9 mouse cellular contexts compared by ENCODE assay signal in the genomic region with DNA sequence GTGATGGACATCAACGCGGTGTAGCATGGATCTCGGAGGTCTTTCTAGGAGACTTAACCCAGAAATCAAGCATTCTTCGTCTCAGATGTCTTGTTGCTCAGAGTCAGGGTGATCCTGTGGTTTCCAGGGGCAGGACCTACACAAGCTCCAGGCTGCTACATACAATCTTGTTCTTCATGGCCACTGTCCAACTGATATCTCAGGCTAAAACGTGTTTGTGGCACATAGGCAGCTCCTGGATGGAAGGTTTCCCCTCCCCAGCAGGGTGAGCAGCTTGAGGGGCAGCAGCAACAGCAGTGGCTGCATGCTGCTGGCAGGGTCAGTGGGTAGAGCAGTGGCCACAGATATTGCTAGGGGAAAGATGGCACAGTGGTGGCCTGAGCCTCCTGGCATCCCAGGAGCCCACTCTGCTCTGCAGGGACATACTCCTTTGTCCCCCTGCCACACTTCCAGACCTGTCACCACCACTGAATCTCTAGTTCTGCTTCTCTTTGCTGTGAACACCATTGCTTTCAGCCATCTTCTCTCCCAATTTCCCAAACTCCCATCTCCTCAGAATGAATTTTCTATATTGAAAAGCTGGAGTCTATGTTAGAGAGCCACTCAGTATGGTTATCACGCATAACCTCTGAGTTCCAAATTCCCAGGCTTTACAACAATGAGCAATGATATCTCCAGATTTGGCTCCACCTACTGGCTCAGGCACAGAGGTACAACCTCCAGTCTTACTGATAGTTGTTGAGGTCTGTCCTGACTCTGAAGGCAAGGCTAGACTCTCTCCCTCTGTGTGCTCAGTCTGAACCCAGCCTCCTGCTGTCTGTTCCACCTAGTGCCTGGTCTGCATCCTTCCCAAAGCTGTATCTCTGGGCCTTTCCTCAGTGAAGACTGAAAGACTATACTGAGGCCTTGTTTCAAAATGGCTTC. TPM values are rescaled to one million over a fixed set of nuclear protein-coding genes. Genes with fewer than 3 reads are reported as not detected.
DNase-seq lines count a peak whose midpoint lies in the region; ATAC-seq and TF ChIP-seq lines count a peak whose summit lies in the region.
"Had no signal": no experiment of that assay in that cellular context is flagged by ENCODE, and none has a peak within 500 bp of the region (broad histone marks: within the 10 kb centered on the region; RNA-seq: fewer than 3 reads in every experiment).

No protein-coding gene starts in this region.

- no peaks in the 10 kb centered on the region for H3K36me3 ChIP-seq in hindbrain, postnatal 0 days (ENCODE audit: insufficient read depth, low read length)
- no peaks in the 10 kb centered on the region for H3K36me3 ChIP-seq in liver, embryonic 12.5 days
- no peaks in the 10 kb centered on the region for H3K36me3 ChIP-seq in neural tube, embryonic 12.5 days

- peak; percentile 77 for TF ChIP-seq CTCF in hindbrain, postnatal 0 days (IDR thresholded peaks at IDR 0.05; ENCODE audit: low read depth)

- 70% methylated on average over 6 of the region's 6 CpGs for WGBS in hindbrain, postnatal 0 days
- 51% methylated on average over 6 of the region's 6 CpGs for WGBS in liver, embryonic 12.5 days (ENCODE audit: insufficient replicate concordance)
- 76% methylated on average over 6 of the region's 6 CpGs for WGBS in neural tube, embryonic 12.5 days

- no peak overlapping the region for H3K9ac ChIP-seq in hindbrain, postnatal 0 days (replicated peaks; ENCODE audit: low read length)
- no peak overlapping the region for H3K9ac ChIP-seq in liver, embryonic 12.5 days
- H3K9ac ChIP-seq in neural tube, embryonic 12.5 days, result no peak overlapping the region

- no peak overlapping the region for H3K4me2 ChIP-seq in hindbrain, postnatal 0 days (ENCODE audit: low read depth, low read length)
- H3K4me2 ChIP-seq in liver, embryonic 12.5 days, result no peak overlapping the region
- no peak overlapping the region for H3K4me2 ChIP-seq in neural tube, embryonic 12.5 days (replicated peaks)

- H3K4me1 ChIP-seq in hindbrain, postnatal 0 days (ENCODE audit: insufficient read depth, low read length), result no peaks in the 10 kb centered on the region
- peaks cover 6% of the 10 kb centered on the region; the same call in 1 of the 2 replicates for H3K4me1 ChIP-seq in liver, embryonic 12.5 days
- no peaks in the 10 kb centered on the region for H3K4me1 ChIP-seq in neural tube, embryonic 12.5 days

- no peak overlapping the region for H3K27ac ChIP-seq in hindbrain, postnatal 0 days
- no peak overlapping the region for H3K27ac ChIP-seq in liver, embryonic 12.5 days
- no peak overlapping the region for H3K27ac ChIP-seq in neural tube, embryonic 12.5 days

- H3K4me3 ChIP-seq in hindbrain, postnatal 0 days (ENCODE audit: low read length), result no peak overlapping the region
- no peak overlapping the region for H3K4me3 ChIP-seq in liver, embryonic 12.5 days
- no peak overlapping the region for H3K4me3 ChIP-seq in neural tube, embryonic 12.5 days

- no peaks in the 10 kb centered on the region for H3K27me3 ChIP-seq in hindbrain, postnatal 0 days (ENCODE audit: insufficient read depth, low read length)
- H3K27me3 ChIP-seq in liver, embryonic 12.5 days (replicated peaks), result no peaks in the 10 kb centered on the region
- no peaks in the 10 kb centered on the region for H3K27me3 ChIP-seq in neural tube, embryonic 12.5 days (replicated peaks)

- ATAC-seq in cerebellum, adult (ENCODE audit: insufficient number of reproducible peaks, low FRiP score, low TSS enrichment), result peak; percentile 66; the same call in 1 of the 2 replicates
- peak; percentile 84 for ATAC-seq in hindbrain, postnatal 0 days
- 0 out of 2 replicates have a peak, but pooled peaks have one; percentile 46 for ATAC-seq in liver, embryonic 12.5 days
- ATAC-seq in neural tube, embryonic 12.5 days (ENCODE audit: low FRiP score, low read depth), result peak; percentile 75

- H3K9me3 ChIP-seq in hindbrain, postnatal 0 days (ENCODE audit: low read length), result no peaks in the 10 kb centered on the region
- H3K9me3 ChIP-seq in liver, embryonic 12.5 days (replicated peaks), result no peaks in the 10 kb centered on the region
- no peaks in the 10 kb centered on the region for H3K9me3 ChIP-seq in neural tube, embryonic 12.5 days

- DNase-seq in cerebellum, adult 11-12 months, result no peak
- DNase-seq in A20 (ENCODE audit: low read depth, low spot score), result peak; percentile 51
- peak; percentile 76 for DNase-seq in embryo, embryonic 11 days
- DNase-seq in hindbrain, postnatal 0 days (ENCODE audit: low spot score), result peak; percentile 80
- DNase-seq in urinary bladder, adult 18-20 months (ENCODE audit: low spot score in 2 of 2), result no peak

RNA-seq across cellular contexts. Expression of a gene that starts 36.8 kb away (rescaled TPM):
- total RNA-seq in hindbrain, postnatal 0 days (2014; rRNA removed), result not detected in 2 replicates
- polyA plus RNA-seq in hindbrain, postnatal 0 days (2015; fragmentation: Nextera tagmentation; extraction: Ambion mirVana), result not detected in 2 replicates
- not detected in 2 replicates for polyA plus RNA-seq in liver, embryonic 12.5 days (2016; fragmentation: Nextera tagmentation; extraction: Ambion mirVana)
- not detected in 2 replicates for polyA plus RNA-seq in neural tube, embryonic 12.5 days (2016; fragmentation: Nextera tagmentation; extraction: Ambion mirVana)
- polyA plus RNA-seq: gonadal fat pad, adult 2 months had no signal

RNA-seq across cellular contexts. Expression of a gene that starts 41.0 kb away (rescaled TPM):
- total RNA-seq in hindbrain, postnatal 0 days (2014; rRNA removed), result 0.05 and 0.29 TPM in 2 replicates
- polyA plus RNA-seq in hindbrain, postnatal 0 days (2015; fragmentation: Nextera tagmentation; extraction: Ambion mirVana), result 0.06 TPM in 1 of 2 replicates, not detected in the other
- 9.8 and 10.3 TPM in 2 replicates for polyA plus RNA-seq in liver, embryonic 12.5 days (2016; fragmentation: Nextera tagmentation; extraction: Ambion mirVana)
- not detected in 2 replicates for polyA plus RNA-seq in neural tube, embryonic 12.5 days (2016; fragmentation: Nextera tagmentation; extraction: Ambion mirVana)

Comparison
In these comparisons a context has a peak if more than half of its experiments do, and no peak if none do; other contexts are left out.
1. DNase-seq: peak in A20 (single experiment), embryo, embryonic 11 days (single experiment) and hindbrain, postnatal 0 days (single experiment); none in cerebellum, adult 11-12 months (single experiment) and urinary bladder, adult 18-20 months (0 of 2).
2. Peak in every context shown above with its lines, with median percentiles within 50 percentile points of each other: ATAC-seq.